Mouse (Mus musculus): ENCODE data around the gene Cnih4.

DNA sequence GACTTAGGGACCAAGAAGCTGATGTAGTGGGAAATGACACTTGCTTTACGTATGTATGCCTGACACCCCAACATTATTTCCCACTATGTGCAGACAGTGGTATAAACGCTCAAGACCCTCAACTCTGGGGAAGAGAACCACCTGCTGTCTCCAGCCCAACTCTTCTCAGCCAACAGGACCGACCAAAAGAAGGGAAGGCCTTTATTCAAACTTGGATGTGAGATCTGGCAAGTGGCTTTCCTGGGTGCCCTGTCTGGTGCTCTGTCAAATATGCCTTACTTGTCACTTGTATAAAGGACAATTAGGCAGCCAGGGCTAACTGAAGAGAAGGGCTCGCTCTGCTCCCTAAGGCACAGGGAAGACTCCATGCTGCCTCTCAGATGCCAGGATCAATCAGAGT lies 55.0 kb downstream of the Cnih4 start:
- no peak for TF ChIP-seq REST (IDR thresholded peaks at IDR 0.05; ENCODE audit: insufficient read depth, insufficient read length)
- TF ChIP-seq USF1 (IDR thresholded peaks at IDR 0.05; ENCODE audit: low read depth): no peak

All from myocyte (in vitro differentiated cells).